Mouse (Mus musculus): Measurements from ENCODE around the gene Dram1.

Gene Dram1

DNA sequence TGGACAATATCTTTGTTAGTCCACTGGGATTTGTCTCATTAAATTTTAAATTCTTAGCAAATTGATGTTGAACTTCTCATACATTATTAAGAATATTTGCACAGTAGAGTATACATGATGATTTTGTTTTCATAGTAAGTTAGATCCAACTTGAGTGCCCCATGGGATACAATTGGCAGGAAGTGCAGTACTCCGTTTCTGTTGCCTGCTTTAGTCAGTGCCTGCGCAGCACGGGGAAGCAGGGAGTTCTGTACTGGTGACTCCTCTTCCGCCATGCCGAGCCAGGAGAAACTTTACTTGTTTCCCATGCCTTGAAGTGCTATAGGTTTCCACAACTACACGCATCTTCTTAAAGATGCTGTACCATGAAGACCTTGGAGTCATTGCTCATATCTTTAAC is 83.8 kb downstream of the Dram1 start:
- DNase-seq (ENCODE audit: low spot score in 2 of 2): no peak

DNA sequence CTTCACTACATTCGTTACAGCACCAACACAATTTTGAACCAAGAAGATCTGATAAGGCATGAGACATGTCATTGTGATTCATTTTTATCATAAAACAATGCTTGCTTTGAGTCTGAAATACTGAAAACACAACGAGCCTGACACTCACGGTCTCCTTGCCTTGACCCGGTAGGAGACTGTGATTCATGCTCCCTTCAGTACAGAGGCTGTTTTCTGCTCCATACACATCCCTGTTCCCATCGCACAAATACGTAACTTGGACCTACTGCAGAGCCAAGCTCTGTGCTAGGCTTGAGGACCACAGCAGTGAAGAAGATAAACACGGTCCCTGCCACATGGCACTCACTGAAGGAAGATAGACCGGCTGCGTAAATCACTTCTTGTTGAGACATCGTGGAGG is 90.8 kb downstream of the Dram1 start:
- DNase-seq (ENCODE audit: low spot score in 2 of 2): no peak

- DNase-seq (ENCODE audit: low spot score in 2 of 2): no peak
Measured at GRCm38 (mm10) chr10:88287261-88287660, 91.6 kb downstream of the Dram1 start.

DNA sequence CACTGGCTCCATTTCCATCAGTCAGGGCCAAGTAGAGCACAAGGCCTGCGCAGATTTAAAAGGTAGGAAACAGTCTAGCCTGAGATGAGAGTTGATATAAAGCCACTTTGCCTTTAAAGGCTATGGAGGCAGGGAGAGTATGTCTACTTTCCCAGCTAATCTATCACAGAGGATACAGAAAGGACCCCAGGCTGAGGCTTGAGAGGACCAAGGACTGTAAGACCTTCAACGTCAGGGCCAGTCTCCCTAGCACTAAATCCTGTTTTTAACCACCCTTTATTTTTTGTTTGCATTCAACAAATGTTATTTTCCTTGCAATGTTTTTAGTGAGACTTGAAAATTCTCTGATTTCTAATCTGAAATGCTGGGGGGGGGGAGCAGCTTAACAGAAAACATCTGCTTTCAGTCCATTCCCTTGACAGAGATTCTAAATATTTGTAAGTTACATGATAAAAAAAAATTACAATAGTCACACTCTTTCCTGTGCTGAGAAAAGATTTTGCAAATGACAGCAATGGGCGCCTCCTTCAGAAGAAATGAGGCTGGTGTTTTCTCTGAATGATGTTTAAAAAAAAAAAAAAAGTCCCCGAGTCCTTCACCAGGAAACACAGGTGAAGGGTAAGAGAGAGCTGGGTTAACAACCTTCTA is 94.4 kb downstream of the Dram1 start:
- no peak for DNase-seq (ENCODE audit: low spot score in 2 of 2)

- DNase-seq (ENCODE audit: low spot score in 2 of 2): no peak
Measured at GRCm38 (mm10) chr10:88281699-88282098, 97.2 kb downstream of the Dram1 start.

- DNase-seq (ENCODE audit: low spot score in 2 of 2): no peak
Measured at GRCm38 (mm10) chr10:88274045-88274444, 104.8 kb downstream of the Dram1 start.

Measured in frontal cortex, postnatal 36 days (tissue).